Mouse (Mus musculus): Measurements from ENCODE around the gene Trmt10a. TPM values are rescaled to one million over a fixed set of nuclear protein-coding genes. Genes with fewer than 3 reads are reported as not detected.

Trmt10a gene
- polyA plus RNA-seq, 1 experiment from 2014 or later, result 12.9 TPM

DNA sequence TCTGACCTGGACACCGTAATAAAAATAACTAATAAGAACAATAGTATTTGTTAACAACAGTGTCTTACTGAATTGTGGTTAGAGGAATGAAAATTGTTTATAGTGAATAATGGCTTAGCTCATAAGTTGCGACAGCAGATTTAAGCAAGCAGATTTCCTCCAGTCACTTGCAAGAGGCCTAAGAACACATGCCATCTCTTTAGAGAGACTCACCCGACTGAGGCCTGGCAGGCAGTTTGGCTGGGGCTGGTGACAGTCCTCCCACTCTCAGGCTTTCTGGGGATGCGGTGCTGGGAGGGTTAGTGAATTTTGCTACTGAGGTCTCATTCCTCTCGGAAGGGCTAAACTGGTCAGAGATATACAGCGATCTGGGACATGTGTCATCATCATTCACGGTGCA, 40.1 kb downstream of the Trmt10a start:
- Histone ChIP-seq H3K36me3 (no peaks in the 10 kb centered on the region), H3K9me3 (no peaks in the 10 kb centered on the region), H3K4me3 (replicated peaks) (no peak overlapping the region), H3K9ac (no peak overlapping the region), H3K4me1 (replicated peaks) (0 out of 2 replicates have a peak, but pooled peaks cover 3% of the 10 kb centered on the region), H3K27ac (no peak overlapping the region), H3K4me2 (replicated peaks) (no peak overlapping the region), H3K27me3 (replicated peaks) (no peaks in the 10 kb centered on the region)
- WGBS, result 76% methylated on average over 7 of the region's 7 CpGs
- ATAC-seq, result no peak

DNA sequence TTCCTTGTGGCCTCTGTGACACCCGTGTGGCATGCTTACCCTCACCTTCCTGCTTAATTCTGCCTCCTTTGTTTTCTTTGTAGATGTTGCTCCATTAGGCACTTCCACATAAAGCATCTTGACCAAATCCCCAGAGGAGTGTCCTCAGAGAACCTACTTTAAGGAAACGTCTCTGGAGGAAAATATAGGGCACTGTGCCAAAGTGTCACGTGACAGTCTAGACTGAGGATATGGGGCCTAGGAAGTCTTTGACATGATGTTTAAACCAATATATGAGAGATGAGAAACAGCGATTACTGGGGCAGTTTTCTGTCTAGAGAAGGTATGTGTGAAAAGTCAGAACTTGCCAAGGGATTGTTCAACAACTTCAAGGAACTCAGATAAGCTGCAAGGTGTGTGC, 42.0 kb downstream of the Trmt10a start:
- H3K4me3 ChIP-seq (replicated peaks), result no peak overlapping the region
- peak; percentile 53; the same call in 1 of the 2 replicates for ATAC-seq
- H3K36me3 ChIP-seq, result no peaks in the 10 kb centered on the region
- no peak overlapping the region for H3K4me2 ChIP-seq (replicated peaks)
- H3K27me3 ChIP-seq (replicated peaks), result no peaks in the 10 kb centered on the region
- 40% methylated on average over 4 of the region's 4 CpGs for whole genome bisulfite sequencing
- H3K9me3 ChIP-seq, result no peaks in the 10 kb centered on the region
- H3K27ac ChIP-seq, result no peak overlapping the region
- H3K4me1 ChIP-seq (replicated peaks), result 0 out of 2 replicates have a peak, but pooled peaks cover 3% of the 10 kb centered on the region
- no peak overlapping the region for H3K9ac ChIP-seq

DNA sequence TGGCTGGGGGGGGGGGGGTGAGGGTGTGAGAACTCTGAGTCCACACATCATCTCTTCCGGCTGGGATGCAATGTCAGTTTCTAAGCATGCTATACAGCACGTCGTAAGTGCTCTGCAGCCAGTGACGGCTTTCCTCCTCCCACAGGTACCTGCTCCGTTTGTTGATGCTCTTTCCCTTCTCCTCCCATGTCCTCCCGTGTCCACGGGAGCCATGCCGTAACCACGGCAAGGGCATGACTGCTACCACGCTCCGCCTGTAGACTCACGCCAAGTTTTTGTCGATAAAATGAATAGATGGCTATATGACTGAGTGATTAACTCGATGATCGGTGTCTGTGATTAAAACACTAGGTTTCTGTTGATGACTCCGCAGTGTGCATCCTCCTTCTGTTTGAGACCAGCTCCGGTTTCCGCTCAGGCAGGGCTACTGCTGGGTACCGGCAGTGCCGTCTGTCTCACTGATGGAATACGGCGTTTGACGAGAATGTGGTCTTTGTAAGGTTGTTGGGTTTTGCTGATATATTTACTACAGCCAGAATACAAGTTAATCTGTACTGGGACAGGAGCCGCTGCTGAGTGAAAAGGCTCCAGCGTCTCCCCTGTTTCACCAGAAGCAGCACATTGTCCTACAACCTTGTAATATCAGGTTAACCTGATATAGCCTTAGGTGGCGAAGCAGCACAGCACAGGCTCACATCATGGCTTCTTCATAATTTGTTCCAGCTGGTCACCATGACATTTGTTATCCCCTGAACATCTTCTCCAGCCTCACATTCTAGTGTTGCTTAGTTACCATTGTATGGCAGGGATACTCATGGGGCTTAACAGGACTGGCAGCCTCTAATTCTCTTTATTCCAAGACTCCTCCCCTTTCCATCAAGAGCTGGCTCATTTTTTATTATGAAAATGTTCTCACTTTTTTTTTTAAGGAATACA, 43.0 kb downstream of the Trmt10a start:
- WGBS, result 89% methylated on average over 26 of the region's 26 CpGs
- 0 out of 2 replicates have a peak, but pooled peaks cover 3% of the 10 kb centered on the region for H3K4me1 ChIP-seq (replicated peaks)
- ATAC-seq, result no peak
- no peaks in the 10 kb centered on the region for H3K27me3 ChIP-seq (replicated peaks)
- H3K4me3 ChIP-seq (replicated peaks), result no peak overlapping the region
- no peak overlapping the region for H3K27ac ChIP-seq
- H3K36me3 ChIP-seq, result no peaks in the 10 kb centered on the region
- H3K4me2 ChIP-seq (replicated peaks), result no peak overlapping the region
- no peaks in the 10 kb centered on the region for H3K9me3 ChIP-seq
- no peak overlapping the region for H3K9ac ChIP-seq

DNA sequence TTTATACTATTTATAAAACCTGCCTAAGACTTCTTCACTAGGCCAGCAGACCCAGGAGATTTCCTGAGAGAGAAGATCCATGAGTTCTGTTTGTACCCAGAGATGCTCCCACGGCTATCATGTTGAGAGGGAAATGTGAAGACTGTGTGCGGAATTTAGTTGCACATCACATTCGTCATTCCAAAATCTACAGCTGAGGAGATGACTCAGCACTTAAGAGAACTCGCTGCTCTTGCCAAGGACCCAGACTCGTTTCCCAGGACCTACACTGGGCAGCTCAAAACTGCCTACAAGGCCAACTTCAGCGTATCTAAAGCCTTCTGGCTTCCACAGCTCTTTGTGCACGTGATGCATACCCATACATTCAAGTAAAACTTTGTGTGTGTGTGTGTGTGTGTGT, 49.0 kb downstream of the Trmt10a start:
- 69% methylated on average over 7 of the region's 7 CpGs for WGBS
- H3K9me3 ChIP-seq, result no peaks in the 10 kb centered on the region
- H3K36me3 ChIP-seq, result no peaks in the 10 kb centered on the region
- H3K27ac ChIP-seq, result no peak overlapping the region
- H3K9ac ChIP-seq, result no peak overlapping the region
- H3K4me3 ChIP-seq (replicated peaks), result no peak overlapping the region
- no peak overlapping the region for H3K4me2 ChIP-seq (replicated peaks)
- H3K4me1 ChIP-seq (replicated peaks), result no peaks in the 10 kb centered on the region
- no peaks in the 10 kb centered on the region for H3K27me3 ChIP-seq (replicated peaks)
- ATAC-seq, result no peak

DNA sequence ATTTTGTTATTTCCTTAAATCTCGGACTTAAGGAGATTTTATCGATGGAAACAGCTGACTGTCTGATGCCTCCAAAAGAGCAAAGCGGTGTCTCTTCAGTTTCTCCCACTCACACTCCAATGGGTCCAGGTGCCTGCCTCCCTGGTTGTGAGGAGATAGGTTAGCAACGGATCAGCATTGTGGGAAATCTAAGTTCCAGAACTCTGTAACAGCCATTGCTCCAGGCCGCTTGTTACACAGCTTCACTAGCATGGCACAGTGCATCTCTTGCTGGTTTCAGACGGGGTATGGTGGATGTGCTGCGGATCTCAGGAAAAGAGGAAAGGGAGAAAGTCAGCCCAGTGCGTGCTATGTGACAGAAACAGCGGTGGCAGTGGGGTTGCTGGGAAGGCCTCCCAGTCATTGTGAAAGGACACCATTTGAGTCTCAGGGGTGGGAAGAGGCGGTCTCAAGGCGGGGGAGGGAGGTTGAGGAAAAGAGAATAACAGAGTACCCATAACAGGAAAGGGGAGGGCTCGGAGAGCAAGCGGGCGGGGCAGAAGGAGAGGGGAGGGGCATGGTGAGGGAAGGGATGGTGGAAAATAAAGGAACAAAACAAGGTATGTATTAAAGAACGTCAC, 50.5 kb downstream of the Trmt10a start, which contains the start of gene 4930579F01Rik:
Gene 4930579F01Rik, minus strand, starts transcription at position 143 of the 620 bp plus-strand sequence.
- no peaks in the 10 kb centered on the region for H3K4me1 ChIP-seq (replicated peaks)
- no peaks in the 10 kb centered on the region for H3K27me3 ChIP-seq (replicated peaks)
- no peaks in the 10 kb centered on the region for H3K36me3 ChIP-seq
- ATAC-seq, result no peak
- H3K27ac ChIP-seq, result no peak within 1 kb of the TSS
- H3K9ac ChIP-seq, result no peak within 1 kb of the TSS
- H3K4me2 ChIP-seq (replicated peaks), result no peak within 1 kb of the TSS
- WGBS, result 80% methylated on average over 15 of the region's 15 CpGs
- no peak within 1 kb of the TSS for H3K4me3 ChIP-seq (replicated peaks)
- no peaks in the 10 kb centered on the region for H3K9me3 ChIP-seq

DNA sequence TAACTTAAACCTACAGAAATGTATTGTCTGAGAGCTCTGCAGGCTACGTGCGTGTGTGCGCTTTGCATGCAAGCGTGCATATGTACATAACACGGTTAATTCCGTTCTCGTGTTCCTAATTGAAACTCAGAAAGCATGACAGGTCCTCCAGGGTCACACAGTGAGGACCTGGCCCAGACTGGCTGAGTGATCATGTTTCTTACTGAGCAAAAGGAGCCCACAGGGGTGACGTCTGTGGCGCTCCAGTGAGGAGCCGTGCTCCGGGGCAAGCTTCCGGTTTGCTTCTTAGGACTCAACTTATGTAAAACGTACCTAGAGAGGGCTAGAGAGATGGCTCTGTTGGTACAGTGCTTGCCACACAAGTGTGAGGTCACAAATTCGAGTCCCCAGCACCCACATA, 53.8 kb downstream of the Trmt10a start:
- no peak overlapping the region for H3K27ac ChIP-seq
- no peaks in the 10 kb centered on the region for H3K4me1 ChIP-seq (replicated peaks)
- no peaks in the 10 kb centered on the region for H3K36me3 ChIP-seq
- no peak overlapping the region for H3K4me3 ChIP-seq (replicated peaks)
- no peak overlapping the region for H3K9ac ChIP-seq
- 85% methylated on average over 14 of the region's 14 CpGs for WGBS
- no peaks in the 10 kb centered on the region for H3K27me3 ChIP-seq (replicated peaks)
- no peaks in the 10 kb centered on the region for H3K9me3 ChIP-seq
- H3K4me2 ChIP-seq (replicated peaks), result no peak overlapping the region
- no peak for ATAC-seq

DNA sequence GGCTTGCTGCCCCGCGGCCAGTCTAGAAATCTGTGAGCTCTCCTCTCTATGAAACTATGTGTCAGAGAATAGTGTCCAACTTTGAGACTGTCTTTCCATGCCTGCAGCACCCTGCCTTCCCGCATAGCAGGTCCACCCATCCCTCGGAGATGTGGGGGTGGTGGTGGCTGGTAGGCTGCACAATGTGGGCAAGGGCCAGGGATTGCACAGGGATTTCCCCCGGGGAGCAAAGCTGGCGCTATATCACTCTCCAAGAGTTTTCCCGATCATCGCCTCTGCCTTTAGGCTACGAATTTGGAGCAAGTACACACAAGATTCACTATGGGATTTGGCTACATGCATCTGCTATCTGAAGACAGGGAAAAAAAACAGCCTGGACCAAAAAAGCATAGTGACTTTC, 54.3 kb downstream of the Trmt10a start:
- H3K9ac ChIP-seq, result no peak overlapping the region
- no peaks in the 10 kb centered on the region for H3K36me3 ChIP-seq
- H3K4me1 ChIP-seq (replicated peaks), result no peaks in the 10 kb centered on the region
- ATAC-seq, result no peak
- H3K27me3 ChIP-seq (replicated peaks), result no peaks in the 10 kb centered on the region
- no peak overlapping the region for H3K27ac ChIP-seq
- H3K4me3 ChIP-seq (replicated peaks), result no peak overlapping the region
- no peaks in the 10 kb centered on the region for H3K9me3 ChIP-seq
- H3K4me2 ChIP-seq (replicated peaks), result no peak overlapping the region
- WGBS, result 66% methylated on average over 9 of the region's 9 CpGs

DNA sequence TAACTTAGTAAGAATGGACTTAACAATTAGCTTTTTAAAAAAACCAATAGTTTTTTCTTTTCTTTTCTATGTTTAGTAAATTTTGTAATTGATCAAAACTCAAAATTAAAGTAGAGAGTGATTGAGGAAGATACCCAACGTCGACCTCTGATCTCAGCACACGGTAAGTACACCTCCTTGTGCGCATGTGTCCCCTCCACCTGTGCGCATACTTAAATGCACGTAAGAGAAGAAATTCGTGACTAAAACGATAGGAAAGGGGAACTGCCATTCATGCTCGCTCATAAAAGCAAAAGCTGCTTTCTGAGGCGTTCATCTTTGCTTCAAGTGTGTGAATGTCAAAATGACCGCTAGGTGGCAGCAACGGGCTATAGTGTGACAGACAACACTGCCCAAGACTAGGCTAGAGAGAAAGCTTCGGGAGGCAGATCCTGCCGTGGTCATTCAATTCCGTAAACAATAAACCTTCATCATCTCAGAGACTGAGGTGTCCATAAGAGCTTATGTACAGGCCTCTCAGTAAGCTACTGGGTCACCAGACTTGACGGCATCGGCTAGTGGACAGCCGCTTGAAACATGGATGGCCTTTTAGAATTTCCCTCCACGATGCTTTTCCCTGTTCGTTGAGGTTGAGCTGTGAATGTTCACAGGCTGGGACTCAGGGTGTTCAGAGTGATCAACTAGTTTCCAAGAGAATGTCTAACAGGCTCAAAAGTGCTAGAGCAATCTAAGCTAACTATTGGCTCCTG, 54.9 kb downstream of the Trmt10a start:
- 27% methylated on average over 20 of the region's 20 CpGs for WGBS
- Histone ChIP-seq H3K27me3 (replicated peaks) (no peaks in the 10 kb centered on the region), H3K4me1 (replicated peaks) (no peaks in the 10 kb centered on the region), H3K4me2 (replicated peaks) (peak overlapping the region; percentile 53), H3K27ac (no peak overlapping the region), H3K9ac (no peak overlapping the region), H3K9me3 (no peaks in the 10 kb centered on the region), H3K36me3 (no peaks in the 10 kb centered on the region), H3K4me3 (replicated peaks) (no peak overlapping the region)
- peak; percentile 88 for ATAC-seq

DNA sequence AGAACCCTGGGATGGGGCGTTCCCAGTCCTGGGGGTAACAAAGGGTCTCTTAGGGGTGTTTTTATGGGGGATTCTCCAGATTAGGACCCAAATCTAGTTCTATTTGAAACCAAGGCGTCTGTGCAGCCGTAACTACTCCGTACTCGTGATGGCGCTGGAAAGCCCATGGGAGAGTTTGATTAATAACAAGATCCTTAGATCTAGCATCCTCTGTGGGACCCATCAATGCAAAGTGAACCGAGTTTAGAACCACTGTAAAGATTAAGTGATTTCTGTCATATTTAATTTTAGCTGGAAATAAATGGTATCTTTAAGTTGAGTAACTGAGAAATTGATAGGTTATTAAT, 55.4 kb downstream of the Trmt10a start:
- H3K4me1 ChIP-seq (replicated peaks), result no peaks in the 10 kb centered on the region
- H3K27ac ChIP-seq, result no peak overlapping the region
- 77% methylated on average over 7 of the region's 7 CpGs for WGBS
- no peak overlapping the region for H3K4me3 ChIP-seq (replicated peaks)
- no peak for ATAC-seq
- no peaks in the 10 kb centered on the region for H3K36me3 ChIP-seq
- H3K9ac ChIP-seq, result no peak overlapping the region
- H3K27me3 ChIP-seq (replicated peaks), result no peaks in the 10 kb centered on the region
- H3K9me3 ChIP-seq, result no peaks in the 10 kb centered on the region
- H3K4me2 ChIP-seq (replicated peaks), result peak overlapping the region; percentile 53; the same call in 1 of the 2 replicates

DNA sequence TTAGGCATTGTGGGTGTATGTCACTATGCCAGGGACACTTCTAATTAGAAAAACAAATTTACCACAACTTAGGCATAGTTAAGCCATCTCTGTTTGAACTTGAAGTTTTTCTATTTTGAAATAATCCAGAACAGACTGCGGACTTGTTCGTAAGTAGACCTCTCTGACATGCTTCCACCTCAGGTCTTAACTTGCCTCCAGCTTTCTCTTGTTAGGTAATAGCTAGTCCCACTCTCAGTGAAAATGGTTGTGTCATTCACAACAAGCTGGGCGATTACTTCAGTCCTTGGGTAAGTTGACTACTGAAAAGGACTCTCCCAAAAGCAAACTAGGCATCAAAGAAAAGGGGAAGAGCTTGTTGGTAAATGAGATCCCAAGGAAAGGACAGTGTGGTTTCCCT, 65.6 kb downstream of the Trmt10a start:
- 91% methylated on average over 3 of the region's 3 CpGs for WGBS
- no peak for ATAC-seq
- Histone ChIP-seq H3K4me3 (replicated peaks) (no peak overlapping the region), H3K4me1 (replicated peaks) (no peaks in the 10 kb centered on the region), H3K4me2 (replicated peaks) (no peak overlapping the region), H3K27me3 (replicated peaks) (no peaks in the 10 kb centered on the region), H3K36me3 (no peaks in the 10 kb centered on the region), H3K27ac (no peak overlapping the region), H3K9me3 (no peaks in the 10 kb centered on the region), H3K9ac (no peak overlapping the region)

Data from intestine, embryonic 15.5 days (tissue).